Mouse (Mus musculus): ENCODE measurements around the gene F930015N05Rik. TPM values are rescaled to one million over a fixed set of nuclear protein-coding genes. Genes with fewer than 3 reads are reported as not detected.
A peak's percentile ranks its signal among the peaks of the same experiment; 100 is the strongest.

The F930015N05Rik gene
- polyA plus RNA-seq, 1 experiment, result 0.27 TPM

DNA sequence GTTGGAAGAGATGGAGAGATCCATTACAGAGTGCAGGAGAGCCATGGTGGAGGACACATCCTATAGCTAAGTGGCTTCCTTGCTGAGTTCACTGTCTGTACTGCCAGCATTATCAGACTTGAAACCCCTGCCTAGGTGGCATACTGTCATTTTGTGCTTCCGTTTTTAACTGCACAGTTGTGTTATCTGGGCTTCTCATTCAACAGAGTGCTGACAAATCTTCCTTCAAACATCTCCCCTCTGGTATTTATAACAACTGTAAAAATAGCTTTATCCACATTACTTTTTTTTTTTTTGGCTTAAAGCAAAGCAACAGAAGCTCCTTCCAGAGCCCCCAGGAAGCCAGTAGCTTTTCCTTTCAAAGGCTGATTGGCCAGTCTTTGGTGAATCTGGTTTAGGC is 8.8 kb upstream of the F930015N05Rik start:
- DNase-seq, result no peak
- no peak overlapping the region for H3K27ac ChIP-seq (ENCODE audit: insufficient read depth, low read depth, low read length)
- no peaks in the 10 kb centered on the region for H3K4me1 ChIP-seq (ENCODE audit: control insufficient read depth, insufficient read depth, low read length)
- H3K27me3 ChIP-seq (replicated peaks; ENCODE audit: control insufficient read depth, insufficient read depth, low read length), result no peaks in the 10 kb centered on the region
- H3K4me3 ChIP-seq (ENCODE audit: insufficient read depth, low read depth, low read length), result no peak overlapping the region
- 96% methylated on average over 1 of the region's 1 CpGs for WGBS
- TF ChIP-seq CTCF (conservative IDR thresholded peaks at IDR 0.05; ENCODE audit: insufficient read depth, insufficient read length, low read depth, low read length) (no peak), POLR2A (IDR thresholded peaks at IDR 0.05; ENCODE audit: low read depth, low read length) (no peak)
- no peaks in the 10 kb centered on the region for H3K36me3 ChIP-seq (ENCODE audit: control insufficient read depth, insufficient read depth, low read length)

DNA sequence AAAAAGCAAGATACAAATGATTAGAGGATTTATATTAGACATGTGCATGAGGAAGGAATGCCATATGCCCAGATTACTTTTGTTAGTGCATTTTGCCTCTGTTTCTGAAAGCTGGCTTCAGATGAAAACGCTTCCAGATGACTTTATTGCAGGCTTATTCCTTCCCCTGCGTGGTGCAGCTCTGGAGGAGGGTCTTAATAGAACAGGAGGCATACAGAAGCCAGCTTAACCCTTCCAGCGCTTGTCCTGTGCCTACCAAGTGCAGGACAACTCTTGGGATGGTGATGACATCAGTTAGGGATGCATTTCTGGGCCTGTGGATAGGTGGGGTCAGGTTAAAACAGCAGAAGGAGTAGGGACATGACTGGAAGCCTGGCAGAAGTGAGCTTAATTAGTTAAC is 6.2 kb upstream of the F930015N05Rik start:
- Histone ChIP-seq H3K27ac (ENCODE audit: insufficient read depth, low read depth, low read length) (no peak overlapping the region), H3K27me3 (replicated peaks; ENCODE audit: control insufficient read depth, insufficient read depth, low read length) (no peaks in the 10 kb centered on the region), H3K4me1 (ENCODE audit: control insufficient read depth, insufficient read depth, low read length) (no peaks in the 10 kb centered on the region), H3K36me3 (ENCODE audit: control insufficient read depth, insufficient read depth, low read length) (no peaks in the 10 kb centered on the region), H3K4me3 (ENCODE audit: insufficient read depth, low read depth, low read length) (no peak overlapping the region)
- WGBS, result 49% methylated on average over 3 of the region's 3 CpGs
- DNase-seq, result no peak
- TF ChIP-seq POLR2A (IDR thresholded peaks at IDR 0.05; ENCODE audit: low read depth, low read length) (no peak), CTCF (conservative IDR thresholded peaks at IDR 0.05; ENCODE audit: insufficient read depth, insufficient read length, low read depth, low read length) (no peak)

DNA sequence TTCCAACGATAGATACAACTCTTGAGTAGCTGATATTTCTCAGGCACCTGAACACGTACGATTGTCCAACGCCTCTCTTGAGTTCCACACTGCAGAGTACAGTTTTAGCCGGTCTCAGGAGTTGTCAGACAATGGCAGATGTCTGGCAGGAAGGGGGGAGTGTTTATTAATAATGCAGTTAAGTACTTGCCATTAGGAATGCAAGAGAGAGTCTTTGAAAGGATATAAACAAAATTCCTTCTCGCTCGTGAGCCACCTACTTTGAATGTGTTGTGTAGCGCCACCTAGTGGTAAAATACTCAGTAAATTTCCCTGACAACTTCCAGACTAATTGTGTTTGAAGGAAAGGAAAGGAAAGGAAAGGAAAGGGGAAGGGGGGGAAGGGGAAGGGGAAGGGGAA is 5.7 kb upstream of the F930015N05Rik start:
- peak; percentile 65 for DNase-seq
- no peaks in the 10 kb centered on the region for H3K4me1 ChIP-seq (ENCODE audit: control insufficient read depth, insufficient read depth, low read length)
- H3K36me3 ChIP-seq (ENCODE audit: control insufficient read depth, insufficient read depth, low read length), result no peaks in the 10 kb centered on the region
- WGBS, result 30% methylated on average over 8 of the region's 8 CpGs
- no peak overlapping the region for H3K27ac ChIP-seq (ENCODE audit: insufficient read depth, low read depth, low read length)
- no peak overlapping the region for H3K4me3 ChIP-seq (ENCODE audit: insufficient read depth, low read depth, low read length)
- TF ChIP-seq POLR2A (IDR thresholded peaks at IDR 0.05; ENCODE audit: low read depth, low read length), result no peak
- TF ChIP-seq CTCF (conservative IDR thresholded peaks at IDR 0.05; ENCODE audit: insufficient read depth, insufficient read length, low read depth, low read length), result no peak
- H3K27me3 ChIP-seq (replicated peaks; ENCODE audit: control insufficient read depth, insufficient read depth, low read length), result no peaks in the 10 kb centered on the region

DNA sequence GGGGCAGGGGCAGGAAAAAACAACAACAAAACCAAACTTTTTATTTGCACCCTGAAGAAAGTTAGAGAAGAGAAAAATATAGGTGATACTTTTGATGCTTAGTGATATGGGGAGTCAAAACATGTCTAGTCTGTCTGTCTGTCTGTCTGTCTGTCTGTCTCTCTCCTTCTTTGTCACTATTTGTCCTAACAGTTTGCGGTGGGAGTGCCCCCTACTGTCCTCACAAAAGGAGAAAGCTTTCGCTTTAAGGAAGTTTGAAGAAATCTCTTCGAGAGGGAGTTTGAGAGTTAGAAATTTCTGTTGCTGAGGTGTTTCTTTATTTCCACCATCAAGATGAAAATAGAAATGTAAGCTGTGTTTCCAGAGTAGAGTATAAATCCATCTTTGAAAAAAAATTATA is 2.5 kb upstream of the F930015N05Rik start:
- DNase-seq, result no peak
- no peak overlapping the region for H3K27ac ChIP-seq (ENCODE audit: insufficient read depth, low read depth, low read length)
- no peaks in the 10 kb centered on the region for H3K4me1 ChIP-seq (ENCODE audit: control insufficient read depth, insufficient read depth, low read length)
- 56% methylated on average over 3 of the region's 3 CpGs for WGBS
- no peaks in the 10 kb centered on the region for H3K36me3 ChIP-seq (ENCODE audit: control insufficient read depth, insufficient read depth, low read length)
- no peaks in the 10 kb centered on the region; the same call in 1 of the 2 replicates for H3K27me3 ChIP-seq (replicated peaks; ENCODE audit: control insufficient read depth, insufficient read depth, low read length)
- TF ChIP-seq CTCF (conservative IDR thresholded peaks at IDR 0.05; ENCODE audit: insufficient read depth, insufficient read length, low read depth, low read length) (no peak), POLR2A (IDR thresholded peaks at IDR 0.05; ENCODE audit: low read depth, low read length) (no peak)
- no peak overlapping the region for H3K4me3 ChIP-seq (ENCODE audit: insufficient read depth, low read depth, low read length)

DNA sequence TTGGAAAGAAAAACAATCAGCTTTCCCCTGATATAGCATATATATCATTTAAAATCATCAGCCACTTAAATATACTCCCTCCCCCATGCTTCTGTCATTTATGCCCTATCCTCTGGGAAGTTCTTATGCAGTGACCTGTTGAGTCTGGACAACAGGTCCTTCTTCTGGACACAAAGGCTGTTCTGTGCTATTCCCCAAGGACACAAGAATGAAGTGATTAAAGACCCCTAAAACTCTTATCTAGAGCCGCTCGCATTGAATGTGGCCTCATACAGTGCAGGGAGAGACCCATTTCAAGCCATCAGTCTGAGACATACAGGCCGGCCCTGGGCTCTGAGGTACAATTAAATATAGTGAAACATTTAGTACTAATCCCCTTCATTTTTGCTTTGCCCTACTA is 1.3 kb upstream of the F930015N05Rik start:
- Histone ChIP-seq H3K36me3 (ENCODE audit: control insufficient read depth, insufficient read depth, low read length) (no peaks in the 10 kb centered on the region), H3K4me3 (ENCODE audit: insufficient read depth, low read depth, low read length) (no peak overlapping the region), H3K27ac (ENCODE audit: insufficient read depth, low read depth, low read length) (no peak overlapping the region), H3K4me1 (ENCODE audit: control insufficient read depth, insufficient read depth, low read length) (no peaks in the 10 kb centered on the region), H3K27me3 (replicated peaks; ENCODE audit: control insufficient read depth, insufficient read depth, low read length) (no peaks in the 10 kb centered on the region; the same call in 1 of the 2 replicates)
- WGBS, result 93% methylated on average over 3 of the region's 3 CpGs
- TF ChIP-seq POLR2A (IDR thresholded peaks at IDR 0.05; ENCODE audit: low read depth, low read length), result no peak
- TF ChIP-seq CTCF (conservative IDR thresholded peaks at IDR 0.05; ENCODE audit: insufficient read depth, insufficient read length, low read depth, low read length), result no peak
- no peak for DNase-seq

- 44% methylated on average over 5 of the region's 5 CpGs for WGBS
- Histone ChIP-seq H3K27ac (ENCODE audit: insufficient read depth, low read depth, low read length) (no peak overlapping the region), H3K36me3 (ENCODE audit: control insufficient read depth, insufficient read depth, low read length) (no peaks in the 10 kb centered on the region), H3K27me3 (replicated peaks; ENCODE audit: control insufficient read depth, insufficient read depth, low read length) (no peaks in the 10 kb centered on the region; the same call in 1 of the 2 replicates), H3K4me1 (ENCODE audit: control insufficient read depth, insufficient read depth, low read length) (no peaks in the 10 kb centered on the region), H3K4me3 (ENCODE audit: insufficient read depth, low read depth, low read length) (peak overlapping the region; percentile 51; the same call in 1 of the 2 replicates)
- TF ChIP-seq CTCF (conservative IDR thresholded peaks at IDR 0.05; ENCODE audit: insufficient read depth, insufficient read length, low read depth, low read length) (no peak), POLR2A (IDR thresholded peaks at IDR 0.05; ENCODE audit: low read depth, low read length) (no peak)
- DNase-seq, result no peak
Measured at GRCm38 (mm10) chr11:64436791-64437298, 392 bp upstream of the F930015N05Rik start.

- Histone ChIP-seq H3K4me1 (ENCODE audit: control insufficient read depth, insufficient read depth, low read length) (no peaks in the 10 kb centered on the region), H3K27me3 (replicated peaks; ENCODE audit: control insufficient read depth, insufficient read depth, low read length) (no peaks in the 10 kb centered on the region; the same call in none of the 2 replicates), H3K36me3 (ENCODE audit: control insufficient read depth, insufficient read depth, low read length) (no peaks in the 10 kb centered on the region), H3K4me3 (ENCODE audit: insufficient read depth, low read depth, low read length) (peak overlapping the region; percentile 51), H3K27ac (ENCODE audit: insufficient read depth, low read depth, low read length) (peak overlapping the region; percentile 18)
- TF ChIP-seq CTCF (conservative IDR thresholded peaks at IDR 0.05; ENCODE audit: insufficient read depth, insufficient read length, low read depth, low read length) (no peak), POLR2A (IDR thresholded peaks at IDR 0.05; ENCODE audit: low read depth, low read length) (no peak)
- peak; percentile 5 for DNase-seq
- 1% methylated on average over 81 of the region's 81 CpGs for WGBS
Measured at GRCm38 (mm10) chr11:64435546-64436411, 674 bp downstream of the F930015N05Rik start.

All from kidney, adult 2 months (tissue).